Mouse (Mus musculus) adrenal gland, postnatal 36 days (tissue): Measurements from ENCODE around the gene Unc119. TPM values are rescaled to one million over a fixed set of nuclear protein-coding genes. Genes with fewer than 3 reads are reported as not detected.

Experiments
- DNase-seq, 2 experiments: peaks; one replicate each; pipeline ENCODE4 v3.0.0; 2021; ENCODE audit warnings: mixed read lengths in 1 of 2
- long read RNA-seq, 2 experiments: library from polyadenylated mRNA; stranded (forward); transcript quantifications; one replicate each; pipeline ENCODE4 v2.0.0; 2021; ENCODE audit warnings: borderline sequencing depth in 2 of 2
- total RNA-seq, 2 experiments: library from RNA; stranded (reverse); gene quantifications; 2 replicates each; pipeline ENCODE4 v1.2.3; 2021

Unc119 gene
- 10 to 100 TPM; 32.8 to 37.3 TPM for total RNA-seq
- long read RNA-seq, experiment 1, transcript Unc119-201 (5 exons, 1,329 nt), result major isoform, 50 of 56 reads
- long read RNA-seq, experiment 1, partial matches to known transcripts, result 2 of 56 reads
- long read RNA-seq, experiment 1, other reads (novel, unspliced or antisense), result 3 of 56 reads
- long read RNA-seq, experiment 2, transcript Unc119-201 (5 exons, 1,329 nt), result major isoform, 23 of 33 reads
- long read RNA-seq, experiment 2, partial matches to known transcripts, result 1 of 33 reads
- long read RNA-seq, experiment 2, other reads (novel, unspliced or antisense), result 5 of 33 reads

GRCm38 (mm10) chr11:78343381-78344327 lies at the start of gene Unc119:
TSS of gene Unc119 (plus strand) at chr11:78343482.
- DNase-seq, result peak; percentile 89 to 95

GRCm38 (mm10) chr11:78294585-78294984 lies 48.7 kb upstream of the Unc119 start:
- DNase-seq, result no peak

GRCm38 (mm10) chr11:78300917-78301316 lies 42.4 kb upstream of the Unc119 start:
- no peak for DNase-seq

- DNase-seq, result peak; percentile 91 to 93
Measured at GRCm38 (mm10) chr11:78301357-78302084, 41.8 kb upstream of the Unc119 start, which contains the start of gene Spag5. TSS of gene Spag5 (plus strand) at chr11:78301529.

GRCm38 (mm10) chr11:78305272-78305671 lies 38.0 kb upstream of the Unc119 start:
- peak in 1 of 2 experiments; percentile 24 for DNase-seq

GRCm38 (mm10) chr11:78310861-78311511 lies 32.3 kb upstream of the Unc119 start:
- peak; percentile 45 to 51 for DNase-seq

GRCm38 (mm10) chr11:78313662-78314061 lies 29.6 kb upstream of the Unc119 start:
- DNase-seq, result peak; percentile 41 to 47

GRCm38 (mm10) chr11:78318411-78318810 lies 24.9 kb upstream of the Unc119 start:
- DNase-seq, result no peak

GRCm38 (mm10) chr11:78322076-78322831 lies 21.0 kb upstream of the Unc119 start:
- no peak for DNase-seq

GRCm38 (mm10) chr11:78322860-78323259 lies 20.4 kb upstream of the Unc119 start, which contains the start of gene Aldoc:
TSS of gene Aldoc (plus strand) at chr11:78322968.
- DNase-seq, result peak; percentile 90 to 91

- no peak for DNase-seq
Measured at GRCm38 (mm10) chr11:78324000-78324785, 19.1 kb upstream of the Unc119 start.

GRCm38 (mm10) chr11:78324965-78325364 lies 18.3 kb upstream of the Unc119 start:
- DNase-seq, result no peak

- no peak for DNase-seq
Measured at GRCm38 (mm10) chr11:78327215-78327614, 16.1 kb upstream of the Unc119 start.

- peak; percentile 98 to 99 for DNase-seq
Measured at GRCm38 (mm10) chr11:78327634-78328511, 15.4 kb upstream of the Unc119 start, which contains the start of gene Pigs. TSS of gene Pigs (plus strand) at chr11:78328415.

- DNase-seq, result no peak
Measured at GRCm38 (mm10) chr11:78328512-78329056, 14.7 kb upstream of the Unc119 start.

- DNase-seq, result no peak
Measured at GRCm38 (mm10) chr11:78332676-78333075, 10.6 kb upstream of the Unc119 start.

- peak; percentile 48 to 66 for DNase-seq
Measured at GRCm38 (mm10) chr11:78333992-78334391, 9.3 kb upstream of the Unc119 start.

GRCm38 (mm10) chr11:78337040-78337439 lies 6.2 kb upstream of the Unc119 start:
- no peak for DNase-seq
